Mouse (Mus musculus): ENCODE measurements around the gene Frrs1. TPM values are rescaled to one million over a fixed set of nuclear protein-coding genes. Genes with fewer than 3 reads are reported as not detected.

The Frrs1 gene
- polyA plus RNA-seq, 1 experiment from 2014 or later, result 5.3 TPM

GRCm38 (mm10) chr3:116951489-116951888 is 92.2 kb downstream of the Frrs1 start:
- H3K27me3 ChIP-seq (replicated peaks), result no peaks in the 10 kb centered on the region
- no peak overlapping the region for H3K27ac ChIP-seq (replicated peaks)
- 95% methylated on average over 3 of the region's 3 CpGs for WGBS
- no peak overlapping the region for H3K4me3 ChIP-seq (replicated peaks)
- H3K9me3 ChIP-seq (replicated peaks), result no peaks in the 10 kb centered on the region
- H3K36me3 ChIP-seq, result no peaks in the 10 kb centered on the region
- ATAC-seq (ENCODE audit: low FRiP score), result no peak
- no peak overlapping the region for H3K4me2 ChIP-seq
- no peak overlapping the region for H3K9ac ChIP-seq (replicated peaks)
- H3K4me1 ChIP-seq, result no peaks in the 10 kb centered on the region

- no peaks in the 10 kb centered on the region for H3K27me3 ChIP-seq (replicated peaks)
- H3K9me3 ChIP-seq (replicated peaks), result no peaks in the 10 kb centered on the region
- H3K36me3 ChIP-seq, result no peaks in the 10 kb centered on the region
- H3K4me3 ChIP-seq (replicated peaks), result no peak overlapping the region
- no peak for ATAC-seq (ENCODE audit: low FRiP score)
- H3K9ac ChIP-seq (replicated peaks), result no peak overlapping the region
- H3K27ac ChIP-seq (replicated peaks), result no peak overlapping the region
- WGBS, result 83% methylated on average over 8 of the region's 8 CpGs
- no peak overlapping the region for H3K4me2 ChIP-seq
- no peaks in the 10 kb centered on the region for H3K4me1 ChIP-seq
Observed at GRCm38 (mm10) chr3:116952242-116952899, 93.1 kb downstream of the Frrs1 start.

GRCm38 (mm10) chr3:116953366-116953765 is 94.1 kb downstream of the Frrs1 start:
- no peak for ATAC-seq (ENCODE audit: low FRiP score)
- no peaks in the 10 kb centered on the region for H3K4me1 ChIP-seq
- H3K9me3 ChIP-seq (replicated peaks), result no peaks in the 10 kb centered on the region
- no peak overlapping the region for H3K27ac ChIP-seq (replicated peaks)
- no peak overlapping the region for H3K4me2 ChIP-seq
- H3K27me3 ChIP-seq (replicated peaks), result no peaks in the 10 kb centered on the region
- WGBS, result 83% methylated on average over 6 of the region's 6 CpGs
- H3K4me3 ChIP-seq (replicated peaks), result no peak overlapping the region
- no peak overlapping the region for H3K9ac ChIP-seq (replicated peaks)
- H3K36me3 ChIP-seq, result no peaks in the 10 kb centered on the region

- Histone ChIP-seq H3K4me1 (no peaks in the 10 kb centered on the region), H3K9me3 (replicated peaks) (no peaks in the 10 kb centered on the region), H3K4me3 (replicated peaks) (no peak overlapping the region), H3K9ac (replicated peaks) (no peak overlapping the region), H3K36me3 (no peaks in the 10 kb centered on the region), H3K27me3 (replicated peaks) (no peaks in the 10 kb centered on the region), H3K27ac (replicated peaks) (no peak overlapping the region), H3K4me2 (no peak overlapping the region)
- WGBS, result 71% methylated on average over 6 of the region's 6 CpGs
- no peak for ATAC-seq (ENCODE audit: low FRiP score)
Observed at GRCm38 (mm10) chr3:116955061-116955460, 95.8 kb downstream of the Frrs1 start.

Other genes starting within 250 kb of the Frrs1 start
- 26.6 and 29.1 TPM in 2 replicates for gene Trmt13, start 244.9 kb upstream of the Frrs1 start, polyA plus RNA-seq (2015; fragmentation: Nextera tagmentation; extraction: Ambion mirVana)
- 59.9 and 68.5 TPM in 2 replicates for gene Mfsd14a, start 196.8 kb upstream of the Frrs1 start, polyA plus RNA-seq (2015; fragmentation: Nextera tagmentation; extraction: Ambion mirVana)
- gene Gm43191, start 178.2 kb upstream of the Frrs1 start, polyA plus RNA-seq (2015; fragmentation: Nextera tagmentation; extraction: Ambion mirVana), result not detected in 2 replicates
- gene Slc35a3, start 146.6 kb upstream of the Frrs1 start, polyA plus RNA-seq (2015; fragmentation: Nextera tagmentation; extraction: Ambion mirVana), result 7.8 and 10.0 TPM in 2 replicates
- 17.0 TPM in 2 replicates for gene Agl, start 51.3 kb upstream of the Frrs1 start, polyA plus RNA-seq (2015; fragmentation: Nextera tagmentation; extraction: Ambion mirVana)
- not detected in 2 replicates for gene 4930455H04Rik, start 108.8 kb downstream of the Frrs1 start, polyA plus RNA-seq (2015; fragmentation: Nextera tagmentation; extraction: Ambion mirVana)
- gene Palmd, start 109.5 kb downstream of the Frrs1 start, polyA plus RNA-seq (2015; fragmentation: Nextera tagmentation; extraction: Ambion mirVana), result 7.2 and 7.3 TPM in 2 replicates